ENCODE assay signal across 23 mouse cellular contexts in the genomic region with DNA sequence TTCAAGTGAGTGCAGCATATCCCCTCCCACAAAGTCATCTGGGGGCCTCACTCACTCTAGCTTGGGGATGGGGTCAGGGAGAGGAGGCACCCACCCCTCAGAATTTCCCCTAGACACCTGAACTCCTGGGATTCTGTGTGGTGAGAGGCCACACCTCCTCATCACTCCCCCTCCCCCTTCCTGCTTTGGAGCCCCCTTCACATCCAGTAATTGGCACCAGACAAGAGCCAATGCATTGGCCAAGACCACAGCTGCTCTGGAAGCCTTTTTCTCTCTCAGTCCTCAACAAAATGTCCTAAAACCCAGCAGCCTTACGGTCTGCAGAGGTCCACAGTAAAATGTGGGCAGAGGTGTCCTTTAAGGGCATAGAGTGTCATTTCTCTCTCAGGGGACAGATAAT. TPM values are rescaled to one million over a fixed set of nuclear protein-coding genes. Genes with fewer than 3 reads are reported as not detected.
DNase-seq lines count a peak whose midpoint lies in the region; ATAC-seq and TF ChIP-seq lines count a peak whose summit lies in the region.
"Had no signal": no experiment of that assay in that cellular context is flagged by ENCODE, and none has a peak within 500 bp of the region (broad histone marks: within the 10 kb centered on the region; RNA-seq: fewer than 3 reads in every experiment).

No protein-coding gene starts in this region.

- H3K4me3 ChIP-seq in gastrocnemius, adult 2 months, result no peak overlapping the region
- H3K4me3 ChIP-seq in hindbrain, postnatal 0 days (ENCODE audit: low read length), result no peak overlapping the region
- no peak overlapping the region for H3K4me3 ChIP-seq in hindbrain, embryonic 12.5 days
- H3K4me3 ChIP-seq in liver, adult 2 months (ENCODE audit: insufficient read depth, low read depth, low read length), result no peak overlapping the region
- H3K4me3 ChIP-seq: embryonic facial prominence, embryonic 10.5 days; embryonic facial prominence, embryonic 15.5 days; heart, embryonic 13.5 days; hindbrain, embryonic 10.5 days; midbrain, embryonic 10.5 days; myocyte; neural tube, embryonic 12.5 days had no signal

- H3K4me1 ChIP-seq in hindbrain, postnatal 0 days (ENCODE audit: insufficient read depth, low read length), result peaks cover 9% of the 10 kb centered on the region; the same call in 1 of the 2 replicates
- 0 out of 2 replicates have a peak, but pooled peaks cover 3% of the 10 kb centered on the region for H3K4me1 ChIP-seq in hindbrain, embryonic 12.5 days
- H3K4me1 ChIP-seq in liver, adult 2 months (ENCODE audit: control insufficient read depth, insufficient read depth, low read length), result peaks cover 10% of the 10 kb centered on the region

- H3K36me3 ChIP-seq in hindbrain, postnatal 0 days (ENCODE audit: insufficient read depth, low read length), result no peaks in the 10 kb centered on the region
- no peaks in the 10 kb centered on the region for H3K36me3 ChIP-seq in hindbrain, embryonic 12.5 days
- no peaks in the 10 kb centered on the region for H3K36me3 ChIP-seq in liver, adult 2 months (ENCODE audit: control insufficient read depth, insufficient read depth, low read length)
- H3K36me3 ChIP-seq: embryonic facial prominence, embryonic 10.5 days; embryonic facial prominence, embryonic 15.5 days; heart, embryonic 13.5 days; hindbrain, embryonic 10.5 days; midbrain, embryonic 10.5 days; neural tube, embryonic 12.5 days had no signal

- H3K4me2 ChIP-seq in hindbrain, postnatal 0 days (ENCODE audit: low read depth, low read length), result no peak overlapping the region
- H3K4me2 ChIP-seq in hindbrain, embryonic 12.5 days (replicated peaks), result no peak overlapping the region
- H3K4me2 ChIP-seq: embryonic facial prominence, embryonic 15.5 days; heart, embryonic 13.5 days; lung, embryonic 14.5 days; neural tube, embryonic 12.5 days had no signal

- no peak for TF ChIP-seq CTCF in gastrocnemius, adult 2 months (IDR thresholded peaks at IDR 0.05)
- TF ChIP-seq CTCF in hindbrain, postnatal 0 days (IDR thresholded peaks at IDR 0.05; ENCODE audit: low read depth), result no peak
- TF ChIP-seq CTCF in liver, adult 2 months (IDR thresholded peaks at IDR 0.05; ENCODE audit: low read depth, low read length), result no peak
- TF ChIP-seq CTCF in brain, embryonic 14.5 days (IDR thresholded peaks at IDR 0.05; ENCODE audit: borderline replicate concordance, extremely low read depth, insufficient read depth, insufficient read length), result no peak

- no peaks in the 10 kb centered on the region for H3K9me3 ChIP-seq in hindbrain, postnatal 0 days (ENCODE audit: low read length)
- H3K9me3 ChIP-seq in hindbrain, embryonic 12.5 days (replicated peaks), result no peaks in the 10 kb centered on the region
- H3K9me3 ChIP-seq: embryonic facial prominence, embryonic 10.5 days; embryonic facial prominence, embryonic 15.5 days; heart, embryonic 13.5 days; hindbrain, embryonic 10.5 days; midbrain, embryonic 10.5 days; neural tube, embryonic 12.5 days had no signal

- peak overlapping the region; percentile 28; the same call in 1 of the 2 replicates for H3K27ac ChIP-seq in gastrocnemius, adult 2 months
- H3K27ac ChIP-seq in hindbrain, postnatal 0 days, result no peak overlapping the region
- no peak overlapping the region for H3K27ac ChIP-seq in hindbrain, embryonic 12.5 days
- peak overlapping the region; percentile 10 for H3K27ac ChIP-seq in liver, adult 2 months (replicated peaks; ENCODE audit: insufficient read depth, low read depth, low read length)
- H3K27ac ChIP-seq: embryonic facial prominence, embryonic 10.5 days; embryonic facial prominence, embryonic 15.5 days; heart, embryonic 13.5 days; hindbrain, embryonic 10.5 days; liver, embryonic 14.5 days; midbrain, embryonic 10.5 days; neural tube, embryonic 12.5 days had no signal

- H3K79me2 ChIP-seq in liver, adult 2 months (ENCODE audit: control insufficient read depth, insufficient read depth, low read length), result no peaks in the 10 kb centered on the region

- whole genome bisulfite sequencing in hindbrain, postnatal 0 days, result 52% methylated on average over 1 of the region's 1 CpGs
- WGBS in hindbrain, embryonic 12.5 days, result 88% methylated on average over 1 of the region's 1 CpGs
- 74% methylated on average over 1 of the region's 1 CpGs for WGBS in liver, adult 2 months

- no peak overlapping the region for H3K9ac ChIP-seq in hindbrain, postnatal 0 days (replicated peaks; ENCODE audit: low read length)
- no peak overlapping the region for H3K9ac ChIP-seq in hindbrain, embryonic 12.5 days
- no peak overlapping the region for H3K9ac ChIP-seq in liver, adult 2 months (ENCODE audit: low read depth, low read length)
- H3K9ac ChIP-seq: embryonic facial prominence, embryonic 15.5 days; heart, embryonic 13.5 days; liver, embryonic 14.5 days; lung, embryonic 14.5 days; neural tube, embryonic 12.5 days had no signal

- H3K27me3 ChIP-seq in hindbrain, postnatal 0 days (ENCODE audit: insufficient read depth, low read length), result no peaks in the 10 kb centered on the region
- H3K27me3 ChIP-seq in hindbrain, embryonic 12.5 days, result no peaks in the 10 kb centered on the region
- H3K27me3 ChIP-seq in liver, adult 2 months (ENCODE audit: control insufficient read depth, insufficient read depth, low read length), result no peaks in the 10 kb centered on the region
- H3K27me3 ChIP-seq: embryonic facial prominence, embryonic 15.5 days; neural tube, embryonic 12.5 days had no signal

- peak; percentile 38 for ATAC-seq in hindbrain, postnatal 0 days
- ATAC-seq in hindbrain, embryonic 12.5 days (ENCODE audit: low FRiP score), result no peak
- ATAC-seq: midbrain, embryonic 16.5 days had no signal

- DNase-seq in gastrocnemius, adult 2 months, result no peak
- no peak for DNase-seq in gastrocnemius, postnatal 25 days
- peak; percentile 48 for DNase-seq in hindbrain, postnatal 0 days (ENCODE audit: low spot score)
- DNase-seq in liver, adult 2 months (ENCODE audit: extremely low read depth, low read depth, low spot score), result no peak
- DNase-seq in liver, result no peak
- DNase-seq in brain, embryonic 14.5 days (ENCODE audit: low read depth), result peak; percentile 39
- DNase-seq in thymus, postnatal 36 days, result no peak
- DNase-seq: adrenal gland, postnatal 25 days; B cell, adult 2 months; cerebellum, adult 2 months; cerebellum, postnatal 25 days; gastrocnemius, postnatal 14 days had no signal

- intact Hi-C loops in gastrocnemius, adult 2 months (cut with DNase I), result no loop called here

- TF ChIP-seq POLR2A in liver, adult 2 months (IDR thresholded peaks at IDR 0.05; ENCODE audit: extremely low read depth, insufficient read depth, low read length), result no peak
- no peak for TF ChIP-seq POLR2A in brain, embryonic 14.5 days (IDR thresholded peaks at IDR 0.05; ENCODE audit: borderline replicate concordance, extremely low read depth, insufficient read depth, insufficient read length, poor library complexity, severe bottlenecking)

RNA-seq across cellular contexts. Expression of a gene that starts 25.6 kb away (rescaled TPM):
- total RNA-seq in gastrocnemius, adult 2 months (2021), result 1 to 10 TPM; 4.3 to 6.4 TPM
- total RNA-seq in gastrocnemius, postnatal 25 days (2021), result 1 to 10 TPM; 6.1 to 7.1 TPM
- total RNA-seq in hindbrain, postnatal 0 days (2014; rRNA removed), result 92.3 and 100 TPM in 2 replicates
- polyA plus RNA-seq in hindbrain, postnatal 0 days (2015; fragmentation: Nextera tagmentation; extraction: Ambion mirVana), result 23.7 and 23.9 TPM in 2 replicates
- polyA plus RNA-seq in hindbrain, embryonic 12.5 days (2016; fragmentation: Nextera tagmentation; extraction: Ambion mirVana), result 14.3 and 17.7 TPM in 2 replicates
- total RNA-seq in liver, adult 2 months (2014; rRNA removed), result 51.2 and 95.1 TPM in 2 replicates
- polyA plus RNA-seq in liver, adult 2 months (2012; rRNA removed), result 46.4 and 99.1 TPM in 2 replicates
- 15.0 and 28.7 TPM in 2 replicates for polyA plus RNA-seq in brain, embryonic 14.5 days (2012; rRNA removed)

Comparison
In these comparisons a context has a peak if more than half of its experiments do, and no peak if none do; other contexts are left out.
1. DNase-seq: peak in hindbrain, postnatal 0 days (single experiment) and brain, embryonic 14.5 days (single experiment); none in gastrocnemius, adult 2 months (single experiment), gastrocnemius, postnatal 25 days (single experiment), liver, adult 2 months (single experiment), liver (single experiment) and thymus, postnatal 36 days (0 of 2).
2. H3K27ac ChIP-seq: peak in gastrocnemius, adult 2 months (single experiment) and liver, adult 2 months (single experiment); none in hindbrain, postnatal 0 days (single experiment) and hindbrain, embryonic 12.5 days (single experiment).